Mouse (Mus musculus) erythroid progenitor cell, adult 5-6 weeks (primary cell): ENCODE data around the gene Lrmda. TPM values are rescaled to one million over a fixed set of nuclear protein-coding genes. Genes with fewer than 3 reads are reported as not detected.

Source experiments
- ATAC-seq: replicated peaks from 2 replicates; pipeline ENCODE4 v1.8.0; 2016; ENCODE audit warnings: moderate number of reproducible peaks, mild to moderate bottlenecking, moderate TSS enrichment, inconsistent platforms; ENCODE audit not compliant: poor library complexity, low FRiP score, severe bottlenecking
- total RNA-seq, 2 experiments: library from RNA; stranded (forward) in 1 of 2; stranded (reverse) in 1 of 2; fragments of 150-400 nt in 1 of 2; fragments of 186-747, 209-891 nt in 1 of 2; gene quantifications; 2 replicates each; pipeline versions ENCODE4 v1.2.3 to v1.2.4; 2015 to 2017; ENCODE audit warnings: low replicate concordance in 2 of 2

The Lrmda gene
- total RNA-seq, 2 experiments from 2014 or later = 12.2 TPM; not detected in 1

- no peak for ATAC-seq
Measured at GRCm38 (mm10) chr14:22283722-22284121, 264.2 kb downstream of the Lrmda start.

GRCm38 (mm10) chr14:22284823-22285517 lies 265.5 kb downstream of the Lrmda start:
- ATAC-seq = no peak

GRCm38 (mm10) chr14:22285826-22286225 lies 266.3 kb downstream of the Lrmda start:
- ATAC-seq = no peak

- ATAC-seq = no peak
Measured at GRCm38 (mm10) chr14:22288179-22288578, 268.7 kb downstream of the Lrmda start.

GRCm38 (mm10) chr14:22289380-22289922 lies 269.9 kb downstream of the Lrmda start:
- ATAC-seq = no peak

- ATAC-seq = no peak
Measured at GRCm38 (mm10) chr14:22294371-22294770, 274.9 kb downstream of the Lrmda start.

- no peak for ATAC-seq
Measured at GRCm38 (mm10) chr14:22296655-22297239, 277.2 kb downstream of the Lrmda start.

GRCm38 (mm10) chr14:22306759-22307158 lies 287.2 kb downstream of the Lrmda start:
- ATAC-seq = no peak

GRCm38 (mm10) chr14:22308059-22308458 lies 288.5 kb downstream of the Lrmda start:
- no peak for ATAC-seq

- no peak for ATAC-seq
Measured at GRCm38 (mm10) chr14:22323058-22323457, 303.5 kb downstream of the Lrmda start.

GRCm38 (mm10) chr14:22323530-22324292 lies 304.2 kb downstream of the Lrmda start:
- no peak for ATAC-seq

GRCm38 (mm10) chr14:22326218-22326964 lies 306.9 kb downstream of the Lrmda start:
- no peak for ATAC-seq

- no peak for ATAC-seq
Measured at GRCm38 (mm10) chr14:22329191-22329590, 309.7 kb downstream of the Lrmda start.

GRCm38 (mm10) chr14:22335101-22335820 lies 315.7 kb downstream of the Lrmda start:
- no peak for ATAC-seq

- ATAC-seq = no peak
Measured at GRCm38 (mm10) chr14:22339176-22339575, 319.7 kb downstream of the Lrmda start.

- no peak for ATAC-seq
Measured at GRCm38 (mm10) chr14:22343357-22343756, 323.8 kb downstream of the Lrmda start.

GRCm38 (mm10) chr14:22345248-22345647 lies 325.7 kb downstream of the Lrmda start:
- ATAC-seq = no peak

GRCm38 (mm10) chr14:22353626-22354025 lies 334.1 kb downstream of the Lrmda start:
- ATAC-seq = no peak
